Mouse (Mus musculus): Measurements from ENCODE around the gene Reps1. TPM values are rescaled to one million over a fixed set of nuclear protein-coding genes. Genes with fewer than 3 reads are reported as not detected.

Reps1 gene
- polyA plus RNA-seq, 1 experiment from 2014 or later: 6.2 TPM

GRCm38 (mm10) chr10:18162435-18162971 lies 106.8 kb downstream of the Reps1 start:
- WGBS: 89% methylated on average over 7 of the region's 7 CpGs
- Histone ChIP-seq H3K27me3 (replicated peaks; ENCODE audit: control insufficient read depth, insufficient read depth, low read length) (no peaks in the 10 kb centered on the region), H3K4me3 (ENCODE audit: low read length) (no peak overlapping the region), H3K9ac (ENCODE audit: low read depth, low read length) (no peak overlapping the region), H3K4me1 (ENCODE audit: control insufficient read depth, insufficient read depth, low read length) (no peaks in the 10 kb centered on the region), H3K4me2 (ENCODE audit: low read depth, low read length) (no peak overlapping the region), H3K36me3 (ENCODE audit: control insufficient read depth, insufficient read depth, low read length) (no peaks in the 10 kb centered on the region), H3K27ac (ENCODE audit: low read length) (no peak overlapping the region), H3K9me3 (ENCODE audit: control insufficient read depth, low read length) (no peaks in the 10 kb centered on the region)
- ATAC-seq: no peak

Other genes with a start within 250 kb of the Reps1 start
- 2.6 and 2.7 TPM in 2 replicates for gene Heca, start 107.8 kb upstream of the Reps1 start, polyA plus RNA-seq (2015; fragmentation: Nextera tagmentation; extraction: Ambion mirVana)
- 158 and 162 TPM in 2 replicates for gene Abracl, start 32.6 kb upstream of the Reps1 start, polyA plus RNA-seq (2015; fragmentation: Nextera tagmentation; extraction: Ambion mirVana)
- 0.21 TPM in 1 of 2 replicates, not detected in the other for gene Ect2l, start 155.0 kb downstream of the Reps1 start, polyA plus RNA-seq (2015; fragmentation: Nextera tagmentation; extraction: Ambion mirVana)
- 28.3 and 29.6 TPM in 2 replicates for gene Ccdc28a, start 179.1 kb downstream of the Reps1 start, polyA plus RNA-seq (2015; fragmentation: Nextera tagmentation; extraction: Ambion mirVana)